Mouse (Mus musculus) B cell, adult 2 months (primary cell): ENCODE results near the gene Sema4g.
A peak's percentile ranks its signal among the peaks of the same experiment; 100 is the strongest.

Source experiments
- DNase-seq, 2 experiments: peaks; one replicate each; pipeline ENCODE4 v3.0.0; 2022

The Sema4g gene

DNA sequence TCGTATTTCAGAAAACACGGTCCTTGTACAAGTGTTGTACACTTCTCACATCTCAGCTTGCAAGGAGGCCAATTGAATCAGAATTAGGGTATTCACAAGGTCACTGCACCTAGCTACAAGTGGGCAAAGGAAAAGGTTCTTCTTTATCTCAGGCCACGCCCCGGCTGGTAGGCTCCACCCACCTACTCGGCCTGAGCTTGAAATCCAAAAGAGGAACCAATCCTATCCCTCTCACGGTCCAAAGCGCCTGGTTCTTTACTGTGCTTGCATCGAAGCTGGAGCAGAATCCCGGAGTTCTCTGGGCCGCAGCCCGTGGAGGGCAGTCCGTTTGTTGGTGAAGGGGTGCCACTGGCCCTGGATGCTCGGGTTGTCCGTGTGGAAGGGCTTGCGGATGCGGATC lies 16.5 kb downstream of the Sema4g start, which contains the start of gene Twnk:
Twnk (plus strand) TSS at position 220 of the 400 bp plus-strand sequence.
- DNase-seq: peak; percentile 94 to 97

DNA sequence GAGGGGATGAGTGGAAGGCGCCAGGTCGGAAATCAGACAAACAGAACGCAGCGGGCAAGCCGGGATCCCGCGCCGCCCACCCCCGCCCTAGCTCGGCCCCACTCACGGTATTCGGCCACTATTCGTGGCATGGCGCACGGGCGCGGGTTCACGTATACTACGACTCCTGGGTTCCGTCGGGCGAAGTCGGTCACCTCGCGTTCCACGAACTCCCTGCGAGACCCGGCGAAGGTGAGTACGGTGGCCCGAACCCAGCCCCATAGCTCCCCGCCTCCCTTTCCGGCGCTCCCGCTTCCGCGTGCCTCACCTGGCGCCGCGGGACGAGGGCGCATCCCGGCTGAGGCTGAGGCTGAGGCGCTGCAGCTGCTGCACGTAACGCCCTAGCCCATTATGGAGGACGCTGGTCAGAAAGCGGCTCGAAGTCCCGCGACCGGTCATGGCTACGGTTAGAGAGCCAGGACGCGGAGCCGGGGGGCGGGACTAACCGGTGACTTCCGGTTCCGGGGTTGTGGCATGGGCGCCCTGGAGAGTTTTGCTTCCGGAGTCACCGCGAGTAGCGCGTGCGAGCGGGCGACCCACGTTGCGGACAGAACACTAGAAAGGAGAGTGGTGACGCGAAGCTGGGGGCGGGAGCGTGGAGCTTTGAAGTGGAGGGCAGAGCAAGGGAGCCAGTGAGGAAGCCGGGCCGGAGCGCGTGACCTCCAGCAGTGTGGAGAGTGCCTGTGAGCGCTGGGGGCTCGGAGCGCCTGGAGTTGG lies 17.2 kb downstream of the Sema4g start, which contains the start of gene Mrpl43:
Mrpl43 (minus strand) TSS at position 486 of the 756 bp plus-strand sequence.
- DNase-seq: peak; percentile 99

- DNase-seq: no peak
Observed at GRCm38 (mm10) chr19:45007021-45007420, 18.1 kb downstream of the Sema4g start.

GRCm38 (mm10) chr19:45007425-45008191 lies 18.7 kb downstream of the Sema4g start:
- DNase-seq: no peak

DNA sequence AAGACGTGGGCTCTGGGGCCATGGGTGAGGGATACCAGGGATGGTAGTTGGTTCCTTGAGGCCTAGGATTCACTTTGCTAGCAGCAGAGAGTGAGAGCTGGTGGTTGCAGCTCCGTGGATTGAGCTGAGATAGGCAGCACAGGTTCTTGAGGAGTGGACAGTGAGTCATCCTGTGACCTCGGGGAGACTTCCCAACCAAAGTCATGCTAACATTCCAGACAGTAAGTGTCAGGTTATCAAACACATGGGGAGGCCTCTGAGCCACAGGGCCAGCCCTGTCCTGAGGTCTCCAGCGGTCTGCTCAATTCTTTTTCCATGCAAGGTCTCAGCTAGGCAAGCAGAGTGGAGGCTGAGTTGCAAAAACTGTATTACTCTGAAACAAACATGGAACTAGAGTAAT lies 21.7 kb downstream of the Sema4g start:
- no peak for DNase-seq

GRCm38 (mm10) chr19:45012219-45012618 lies 23.3 kb downstream of the Sema4g start:
- no peak for DNase-seq

DNA sequence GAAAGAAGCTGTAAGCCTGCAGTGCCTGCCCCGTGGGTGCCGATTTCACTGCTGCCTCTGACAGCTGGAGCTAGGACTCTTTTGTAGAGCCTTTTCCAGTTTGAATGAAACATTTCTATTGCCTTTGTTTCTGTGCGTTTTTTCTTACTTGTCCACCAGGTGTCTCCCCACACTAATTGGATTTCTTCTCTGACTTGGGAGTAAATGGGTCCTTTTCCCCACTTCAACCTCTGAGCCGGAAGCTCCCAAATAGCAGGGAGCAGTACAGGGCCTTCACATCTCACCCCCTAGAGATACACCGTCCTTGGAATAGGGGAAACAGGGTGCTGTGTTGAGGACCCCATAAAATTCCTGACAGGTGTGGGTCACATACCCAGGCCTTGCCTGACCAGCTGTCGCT lies 23.7 kb downstream of the Sema4g start:
- DNase-seq: no peak

- no peak for DNase-seq
Observed at GRCm38 (mm10) chr19:45013581-45014225, 24.8 kb downstream of the Sema4g start.

DNA sequence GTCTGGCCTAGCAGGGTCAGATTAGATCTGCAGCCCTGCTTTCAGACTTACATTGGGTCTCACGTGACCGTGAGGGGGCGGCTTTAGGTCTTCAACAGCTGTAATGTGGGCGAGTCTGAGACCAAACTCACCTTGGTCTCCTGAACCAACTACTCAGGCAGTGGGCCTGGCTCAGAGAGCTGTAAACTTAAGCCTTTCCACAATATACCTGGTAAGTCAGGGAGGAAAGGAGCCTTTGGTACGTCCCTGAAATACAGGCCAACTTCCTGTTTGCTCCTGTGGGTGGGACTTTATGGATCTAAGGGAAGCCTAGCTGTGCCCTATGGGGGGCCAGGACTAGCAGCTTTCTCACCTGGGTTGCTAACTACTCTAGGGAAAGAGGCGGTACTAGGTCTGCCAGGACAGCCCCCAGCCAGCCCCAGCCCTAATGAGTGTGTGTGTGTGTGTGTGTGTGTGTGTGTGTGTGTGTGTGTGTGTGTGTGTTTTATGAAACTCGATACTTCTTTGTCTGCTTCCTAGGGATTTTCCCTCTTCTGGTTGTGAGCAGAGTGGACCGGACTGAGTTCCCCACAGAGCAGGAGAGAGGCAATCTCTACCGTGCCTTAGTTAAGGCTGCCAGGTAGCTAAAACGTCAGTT lies 25.6 kb downstream of the Sema4g start, which contains the start of gene Lzts2:
Lzts2 (plus strand) TSS at position 80 of the 637 bp plus-strand sequence.
- peak; percentile 30 to 34 for DNase-seq

DNA sequence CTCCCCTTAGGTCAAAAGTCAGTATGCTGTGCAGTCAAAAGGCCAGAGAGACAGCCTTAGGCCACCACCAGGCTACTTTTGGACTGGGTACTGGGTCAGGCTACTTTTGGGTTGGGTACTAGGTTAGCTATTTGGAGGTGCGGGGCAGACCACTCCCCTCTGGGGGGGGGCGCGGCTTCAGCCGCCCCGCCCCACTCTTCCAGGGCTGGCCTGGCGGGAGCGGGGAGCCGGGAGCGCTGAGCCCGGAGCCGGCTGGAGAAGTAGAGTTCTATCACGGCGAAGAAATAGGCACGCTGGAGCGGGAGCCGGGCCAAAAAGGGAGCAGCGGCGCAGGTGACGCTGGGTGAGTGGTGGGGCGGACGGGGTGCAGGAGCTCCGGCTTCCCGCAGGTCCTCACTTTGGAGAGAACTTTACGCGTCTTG lies 26.1 kb downstream of the Sema4g start:
- DNase-seq: peak; percentile 26 to 31

GRCm38 (mm10) chr19:45015518-45016281 lies 26.8 kb downstream of the Sema4g start:
- DNase-seq: peak; percentile 75 to 77

- DNase-seq: no peak
Observed at GRCm38 (mm10) chr19:45016341-45017215, 27.7 kb downstream of the Sema4g start.

DNA sequence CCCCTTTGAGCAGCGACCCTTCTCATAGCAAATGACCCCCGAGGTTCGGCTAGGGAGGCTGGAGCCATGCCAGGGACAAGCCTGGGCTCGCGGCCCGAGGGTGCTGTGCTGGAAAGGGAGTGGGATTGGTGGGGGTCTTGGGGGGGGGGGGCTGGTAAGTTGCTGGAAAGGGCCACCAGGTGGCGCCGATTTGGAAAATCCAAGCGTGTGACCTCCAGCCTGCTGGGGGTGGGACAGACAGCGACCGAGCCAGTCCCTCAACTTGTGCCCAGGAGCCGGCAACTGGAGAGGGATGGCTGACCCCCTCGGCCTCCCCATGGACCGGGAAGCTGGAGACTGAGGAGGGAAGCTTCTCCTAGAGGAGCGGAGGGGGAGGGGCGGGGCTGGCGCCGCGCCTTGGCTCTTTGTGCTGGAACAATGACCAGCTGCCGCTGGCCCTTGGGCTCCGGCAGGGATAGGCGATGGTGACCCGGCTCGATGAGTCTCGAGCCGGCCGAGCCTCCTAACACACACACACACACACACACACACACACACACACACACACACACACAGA lies 28.4 kb downstream of the Sema4g start:
- peak; percentile 31 to 35 for DNase-seq

- DNase-seq: peak; percentile 47 to 52
Observed at GRCm38 (mm10) chr19:45017909-45018308, 29.0 kb downstream of the Sema4g start.

DNA sequence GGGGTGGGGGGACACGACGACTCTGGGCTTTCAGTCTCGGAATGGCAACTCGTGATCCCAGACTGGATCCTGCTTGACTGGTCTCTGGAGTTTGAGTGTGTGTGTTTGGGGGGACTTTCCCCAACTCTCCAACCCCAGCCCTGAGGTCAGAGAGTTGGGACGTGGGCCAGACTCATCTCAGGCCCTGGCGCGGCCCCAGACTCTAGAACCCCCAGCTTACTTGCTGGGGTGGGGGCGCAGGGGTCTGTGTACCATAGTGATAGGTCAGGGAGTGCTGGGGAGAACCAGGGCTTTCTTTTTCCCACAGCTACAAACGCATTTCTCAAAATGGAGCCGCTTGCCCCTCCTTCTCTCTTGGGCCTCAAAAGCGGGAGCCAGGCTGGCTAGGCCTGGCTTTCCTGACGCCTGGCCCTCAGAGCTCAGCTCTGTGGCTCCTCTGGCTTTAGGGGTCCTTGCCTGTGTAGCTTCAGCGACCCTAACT lies 29.5 kb downstream of the Sema4g start:
- no peak for DNase-seq

GRCm38 (mm10) chr19:45020348-45020747 lies 31.4 kb downstream of the Sema4g start:
- DNase-seq: no peak

- DNase-seq: no peak
Observed at GRCm38 (mm10) chr19:45021362-45021761, 32.5 kb downstream of the Sema4g start.

GRCm38 (mm10) chr19:45023993-45024392 lies 35.1 kb downstream of the Sema4g start:
- DNase-seq: no peak

GRCm38 (mm10) chr19:45024775-45025174 lies 35.9 kb downstream of the Sema4g start:
- DNase-seq: no peak

GRCm38 (mm10) chr19:45025937-45026568 lies 37.2 kb downstream of the Sema4g start:
- DNase-seq: no peak
